Mouse (Mus musculus) kidney, embryonic 15.5 days (tissue): ENCODE measurements at regions not wholly inside any gene's neighbourhood (a gene's known extent, or its start where the extent isn't known, plus 50 kb on each side); places are given as distances from the start of the nearest gene placed in this dataset.

Experiments used
- ATAC-seq: fragments of 200-750 bp; cut with Nextera tagmentation; replicated peaks from 2 replicates; pipeline ENCODE4 v1.8.0; 2017; ENCODE audit warnings: moderate TSS enrichment; ENCODE audit not compliant: low FRiP score
- H3K27ac ChIP-seq: fragments of 300-500 bp; sonication (generic); 2 replicates; pipeline ENCODE4 v1.5.1; 2015; ENCODE audit warnings: mild to moderate bottlenecking, inconsistent platforms
- H3K27me3 ChIP-seq: fragments of 300-500 bp; sonication (generic); 2 replicates; pipeline ENCODE4 v1.6.1; 2015; ENCODE audit warnings: inconsistent platforms
- H3K36me3 ChIP-seq: fragments of 300-500 bp; sonication (generic); 2 replicates; pipeline ENCODE4 v1.6.1; 2015; ENCODE audit warnings: inconsistent platforms
- H3K4me1 ChIP-seq: fragments of 300-500 bp; sonication (generic); 2 replicates; pipeline ENCODE4 v1.6.1; 2015; ENCODE audit warnings: inconsistent platforms
- H3K4me2 ChIP-seq: fragments of 300-500 bp; sonication (generic); 2 replicates; pipeline ENCODE4 v1.6.1; 2015; ENCODE audit warnings: moderate library complexity, mild to moderate bottlenecking, inconsistent platforms
- H3K4me3 ChIP-seq: fragments of 300-500 bp; sonication (generic); replicated peaks from 2 replicates; pipeline ENCODE4 v1.5.1; 2015; ENCODE audit warnings: mild to moderate bottlenecking, inconsistent platforms
- H3K9ac ChIP-seq: fragments of 300-500 bp; sonication (generic); 2 replicates; pipeline ENCODE4 v1.6.1; 2015; ENCODE audit warnings: mild to moderate bottlenecking, inconsistent platforms
- H3K9me3 ChIP-seq: fragments of 300-500 bp; sonication (generic); replicated peaks from 2 replicates; pipeline ENCODE4 v1.6.1; 2016; ENCODE audit warnings: inconsistent platforms
- WGBS: fragments of 180-500 bp; shearing (Covaris S2); methylation state at CpG from one replicate; pipeline ENCODE4 v1.1.7; 2015; ENCODE audit warnings: mixed read lengths; 5-methylcytosine and 5-hydroxymethylcytosine counted together

DNA sequence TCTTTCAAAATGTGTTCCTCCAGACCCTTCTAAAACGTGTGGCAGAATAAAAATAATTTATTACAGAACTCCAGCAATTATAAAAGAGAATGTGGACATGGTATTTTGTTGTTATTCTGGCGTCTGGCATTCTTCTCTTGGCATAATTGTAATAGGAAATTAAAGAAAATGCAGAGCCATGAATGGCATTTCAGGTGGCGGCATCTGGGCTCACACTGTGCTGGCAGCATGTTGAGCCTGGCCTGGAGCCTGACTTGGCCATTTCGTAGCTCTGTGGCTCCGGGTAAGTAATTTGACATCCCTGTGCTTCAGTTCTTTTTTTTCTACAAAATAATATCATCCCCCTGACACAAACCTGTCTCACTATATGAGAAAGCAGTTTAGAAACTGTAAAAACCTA is 168.0 kb upstream of the Thbs1 start:
- WGBS: 72% methylated on average over 5 of the region's 5 CpGs
- no peaks in the 10 kb centered on the region for H3K36me3 ChIP-seq
- no peaks in the 10 kb centered on the region for H3K4me1 ChIP-seq
- no peak overlapping the region for H3K27ac ChIP-seq
- H3K4me3 ChIP-seq: no peak overlapping the region
- H3K27me3 ChIP-seq: no peaks in the 10 kb centered on the region
- H3K9me3 ChIP-seq: no peaks in the 10 kb centered on the region
- no peak overlapping the region for H3K9ac ChIP-seq
- no peak for ATAC-seq
- no peak overlapping the region for H3K4me2 ChIP-seq

DNA sequence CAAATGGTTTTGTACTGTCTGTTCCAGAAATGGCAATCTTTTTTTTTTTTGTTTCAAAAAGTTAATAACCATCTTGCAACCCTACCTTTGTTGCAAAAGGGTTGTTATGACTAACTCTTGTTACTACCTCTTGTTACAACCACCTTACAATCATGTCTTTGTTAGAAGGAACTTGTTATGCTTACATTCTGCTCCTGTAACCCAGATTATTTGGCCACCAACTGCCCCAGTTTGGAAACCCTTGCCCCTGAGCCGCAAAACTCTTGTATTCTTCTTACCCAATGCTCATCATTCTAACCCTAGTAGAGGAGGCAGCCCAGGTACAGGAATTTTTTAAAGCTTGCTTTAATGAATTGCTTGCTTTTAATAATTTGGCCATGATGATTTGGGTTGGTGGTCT is 167.4 kb upstream of the Thbs1 start:
- 95% methylated on average over 1 of the region's 1 CpGs for WGBS

GRCm38 (mm10) chr2:117944942-117945341 is 166.7 kb upstream of the Thbs1 start:
- H3K9ac ChIP-seq: no peak overlapping the region
- no peak overlapping the region for H3K4me3 ChIP-seq
- no peak for ATAC-seq
- H3K36me3 ChIP-seq: no peaks in the 10 kb centered on the region
- H3K4me1 ChIP-seq: no peaks in the 10 kb centered on the region
- no peak overlapping the region for H3K4me2 ChIP-seq
- H3K9me3 ChIP-seq: no peaks in the 10 kb centered on the region
- no peak overlapping the region for H3K27ac ChIP-seq
- no peaks in the 10 kb centered on the region for H3K27me3 ChIP-seq
- 87% methylated on average over 2 of the region's 2 CpGs for WGBS

More for the DNA sequence above, 167.4 kb upstream of the Thbs1 start:
- Histone ChIP-seq H3K4me3 (no peak overlapping the region), H3K9me3 (no peaks in the 10 kb centered on the region), H3K36me3 (no peaks in the 10 kb centered on the region), H3K27me3 (no peaks in the 10 kb centered on the region), H3K9ac (no peak overlapping the region), H3K4me2 (no peak overlapping the region), H3K27ac (no peak overlapping the region), H3K4me1 (no peaks in the 10 kb centered on the region)
- no peak for ATAC-seq

DNA sequence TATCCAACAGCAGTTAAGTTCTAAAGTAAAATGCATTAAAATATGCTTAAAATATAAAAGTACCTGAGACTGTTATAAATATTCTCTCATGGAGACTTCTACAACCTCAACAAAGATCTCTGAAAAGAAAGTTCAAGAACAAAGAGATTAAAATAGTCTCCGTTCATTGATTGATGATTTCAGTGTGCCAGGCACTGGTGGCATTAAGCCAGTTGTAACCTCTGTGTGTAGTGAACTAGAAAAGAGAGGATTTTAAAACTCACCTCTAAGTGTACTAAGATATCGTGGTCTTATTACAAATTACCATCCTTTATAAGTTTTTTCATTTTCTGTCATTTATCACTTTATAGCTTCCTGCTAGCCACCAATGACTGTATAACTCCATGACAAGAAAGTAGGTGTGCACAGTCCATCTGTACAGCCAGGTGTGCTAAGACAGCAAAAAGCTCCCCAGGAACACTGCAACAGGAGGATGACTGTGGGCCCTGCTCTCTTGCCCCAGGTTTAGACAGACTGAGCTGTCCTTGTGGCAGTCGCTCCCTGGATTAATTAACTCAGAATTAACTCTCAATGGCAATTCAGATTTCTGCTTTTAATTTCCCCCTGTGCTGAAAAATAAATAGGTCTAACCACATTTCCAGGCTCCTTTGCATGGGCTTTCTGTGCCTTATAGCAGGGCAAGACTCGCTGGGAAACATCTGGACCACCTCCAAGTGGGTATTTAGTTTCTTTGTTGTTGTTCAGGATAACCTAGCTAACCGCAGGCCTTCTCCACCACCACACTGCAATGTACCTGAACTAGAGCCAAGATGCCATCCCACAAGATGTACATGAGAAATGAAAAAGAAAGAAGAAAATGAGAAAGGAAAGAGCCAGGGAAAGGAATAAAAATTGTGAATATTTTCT is 161.0 kb upstream of the Thbs1 start:
- H3K9me3 ChIP-seq: no peaks in the 10 kb centered on the region
- no peak overlapping the region for H3K4me3 ChIP-seq
- 78% methylated on average over 5 of the region's 5 CpGs for WGBS
- H3K36me3 ChIP-seq: no peaks in the 10 kb centered on the region
- H3K27me3 ChIP-seq: no peaks in the 10 kb centered on the region
- no peak overlapping the region for H3K9ac ChIP-seq
- H3K4me1 ChIP-seq: no peaks in the 10 kb centered on the region
- H3K4me2 ChIP-seq: no peak overlapping the region
- no peak for ATAC-seq
- no peak overlapping the region for H3K27ac ChIP-seq

- Histone ChIP-seq H3K4me1 (no peaks in the 10 kb centered on the region), H3K27ac (no peak overlapping the region), H3K9me3 (no peaks in the 10 kb centered on the region), H3K9ac (no peak overlapping the region), H3K4me2 (no peak overlapping the region), H3K27me3 (no peaks in the 10 kb centered on the region), H3K4me3 (no peak overlapping the region), H3K36me3 (no peaks in the 10 kb centered on the region)
- 83% methylated on average over 2 of the region's 2 CpGs for WGBS
- ATAC-seq: no peak
These were observed 160.3 kb upstream of the Thbs1 start for GRCm38 (mm10) chr2:117951337-117951718.

- Histone ChIP-seq H3K36me3 (no peaks in the 10 kb centered on the region), H3K27ac (no peak overlapping the region), H3K4me3 (no peak overlapping the region), H3K9ac (no peak overlapping the region), H3K9me3 (no peaks in the 10 kb centered on the region), H3K27me3 (no peaks in the 10 kb centered on the region), H3K4me2 (no peak overlapping the region), H3K4me1 (no peaks in the 10 kb centered on the region)
- no peak for ATAC-seq
- 87% methylated on average over 4 of the region's 4 CpGs for WGBS
These were observed 152.9 kb upstream of the Thbs1 start for GRCm38 (mm10) chr2:117958737-117959136.

- Histone ChIP-seq H3K36me3 (no peaks in the 10 kb centered on the region), H3K9ac (no peak overlapping the region), H3K4me3 (no peak overlapping the region), H3K27ac (no peak overlapping the region), H3K4me1 (no peaks in the 10 kb centered on the region), H3K27me3 (no peaks in the 10 kb centered on the region), H3K4me2 (no peak overlapping the region), H3K9me3 (no peaks in the 10 kb centered on the region)
- ATAC-seq: no peak
These were observed 152.2 kb upstream of the Thbs1 start for GRCm38 (mm10) chr2:117959440-117959839.

GRCm38 (mm10) chr2:117962531-117962930 is 149.1 kb upstream of the Thbs1 start:
- no peak for ATAC-seq
- H3K27ac ChIP-seq: no peak overlapping the region
- 66% methylated on average over 4 of the region's 4 CpGs for WGBS

GRCm38 (mm10) chr2:117963526-117963925 is 148.2 kb upstream of the Thbs1 start:
- Histone ChIP-seq H3K36me3 (no peaks in the 10 kb centered on the region), H3K9ac (no peak overlapping the region), H3K9me3 (no peaks in the 10 kb centered on the region), H3K27ac (no peak overlapping the region), H3K4me3 (no peak overlapping the region), H3K27me3 (no peaks in the 10 kb centered on the region), H3K4me2 (no peak overlapping the region), H3K4me1 (no peaks in the 10 kb centered on the region)
- no peak for ATAC-seq
- WGBS: 80% methylated on average over 2 of the region's 2 CpGs

More at GRCm38 (mm10) chr2:117962531-117962930, 149.1 kb upstream of the Thbs1 start:
- Histone ChIP-seq H3K9me3 (no peaks in the 10 kb centered on the region), H3K4me3 (no peak overlapping the region), H3K9ac (no peak overlapping the region), H3K27me3 (no peaks in the 10 kb centered on the region), H3K4me1 (no peaks in the 10 kb centered on the region), H3K4me2 (no peak overlapping the region), H3K36me3 (no peaks in the 10 kb centered on the region)

GRCm38 (mm10) chr2:117965758-117966157 is 145.9 kb upstream of the Thbs1 start:
- Histone ChIP-seq H3K27ac (no peak overlapping the region), H3K4me1 (no peaks in the 10 kb centered on the region), H3K4me2 (no peak overlapping the region), H3K9me3 (no peaks in the 10 kb centered on the region), H3K27me3 (no peaks in the 10 kb centered on the region), H3K36me3 (no peaks in the 10 kb centered on the region), H3K9ac (no peak overlapping the region), H3K4me3 (no peak overlapping the region)
- WGBS: 91% methylated on average over 4 of the region's 4 CpGs
- no peak for ATAC-seq

DNA sequence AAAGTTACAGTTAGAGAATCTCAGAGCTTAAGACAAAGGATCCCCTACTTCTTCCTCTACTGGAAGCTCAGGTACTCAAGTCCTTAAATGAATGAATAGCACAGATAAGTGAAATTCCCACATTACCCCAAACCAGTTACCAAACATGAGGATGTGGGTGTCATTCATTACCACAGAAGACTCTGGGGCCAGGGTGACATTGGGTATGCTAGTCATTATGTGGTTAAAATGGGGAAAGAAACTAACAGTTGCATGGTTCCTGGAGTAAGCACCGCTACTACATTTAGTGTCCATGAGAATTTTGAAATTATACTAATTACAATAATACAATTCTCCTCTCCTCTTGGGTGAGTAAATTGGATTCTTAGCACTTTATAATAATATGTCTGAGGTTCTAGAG is 142.9 kb upstream of the Thbs1 start:
- H3K27me3 ChIP-seq: no peaks in the 10 kb centered on the region
- no peak overlapping the region for H3K27ac ChIP-seq
- no peak overlapping the region for H3K4me2 ChIP-seq
- H3K36me3 ChIP-seq: no peaks in the 10 kb centered on the region
- no peaks in the 10 kb centered on the region for H3K9me3 ChIP-seq
- no peaks in the 10 kb centered on the region for H3K4me1 ChIP-seq
- no peak overlapping the region for H3K9ac ChIP-seq
- WGBS: 90% methylated on average over 1 of the region's 1 CpGs
- no peak for ATAC-seq
- no peak overlapping the region for H3K4me3 ChIP-seq

GRCm38 (mm10) chr2:117970631-117971030 is 141.0 kb upstream of the Thbs1 start:
- Histone ChIP-seq H3K4me3 (no peak overlapping the region), H3K9ac (no peak overlapping the region), H3K36me3 (no peaks in the 10 kb centered on the region), H3K27me3 (no peaks in the 10 kb centered on the region), H3K4me1 (no peaks in the 10 kb centered on the region), H3K4me2 (no peak overlapping the region), H3K9me3 (no peaks in the 10 kb centered on the region), H3K27ac (no peak overlapping the region)
- no peak for ATAC-seq
- WGBS: 83% methylated on average over 5 of the region's 5 CpGs

GRCm38 (mm10) chr2:117977033-117977432 is 134.6 kb upstream of the Thbs1 start:
- H3K9ac ChIP-seq: no peak overlapping the region
- H3K4me1 ChIP-seq: no peaks in the 10 kb centered on the region
- no peaks in the 10 kb centered on the region for H3K27me3 ChIP-seq
- H3K36me3 ChIP-seq: no peaks in the 10 kb centered on the region
- no peak overlapping the region for H3K27ac ChIP-seq
- no peak overlapping the region for H3K4me2 ChIP-seq
- H3K9me3 ChIP-seq: no peaks in the 10 kb centered on the region
- no peak overlapping the region for H3K4me3 ChIP-seq
- 89% methylated on average over 9 of the region's 9 CpGs for WGBS
- ATAC-seq: no peak
